Comparison of ENCODE assay signal across 8 mouse cellular contexts in genomic region chr10:78068541-78068940, GRCm38 (mm10). TPM values are rescaled to one million over a fixed set of nuclear protein-coding genes. Genes with fewer than 3 reads are reported as not detected.
DNase-seq lines count a peak whose midpoint lies in the region; ATAC-seq and TF ChIP-seq lines count a peak whose summit lies in the region.

No protein-coding gene starts in this region.

- peak overlapping the region; percentile 74; the same call in 1 of the 2 replicates for H3K9ac ChIP-seq in embryonic facial prominence, embryonic 14.5 days (ENCODE audit: low read depth, low read length)
- peak overlapping the region; percentile 28; the same call in 1 of the 2 replicates for H3K9ac ChIP-seq in intestine, embryonic 15.5 days
- no peak overlapping the region for H3K9ac ChIP-seq in neural tube, embryonic 14.5 days (replicated peaks; ENCODE audit: low read depth, low read length)

- no peaks in the 10 kb centered on the region for H3K9me3 ChIP-seq in embryonic facial prominence, embryonic 14.5 days (ENCODE audit: control insufficient read depth, low read length)
- H3K9me3 ChIP-seq in intestine, embryonic 15.5 days: no peaks in the 10 kb centered on the region
- H3K9me3 ChIP-seq in neural tube, embryonic 14.5 days (ENCODE audit: control insufficient read depth, low read length): no peaks in the 10 kb centered on the region

- peak overlapping the region; percentile 98 for H3K4me2 ChIP-seq in embryonic facial prominence, embryonic 14.5 days (ENCODE audit: low read depth, low read length)
- peak overlapping the region; percentile 98 for H3K4me2 ChIP-seq in intestine, embryonic 15.5 days (replicated peaks)
- H3K4me2 ChIP-seq in neural tube, embryonic 14.5 days (ENCODE audit: low read depth, low read length): peak overlapping the region; percentile 97

- H3K4me3 ChIP-seq in left cerebral cortex, adult 2 months: peak overlapping the region; percentile 47
- peak overlapping the region; percentile 61 for H3K4me3 ChIP-seq in embryonic facial prominence, embryonic 14.5 days (ENCODE audit: low read depth, low read length)
- H3K4me3 ChIP-seq in intestine, embryonic 15.5 days (replicated peaks): peak overlapping the region; percentile 70
- peak overlapping the region; percentile 43; the same call in 1 of the 2 replicates for H3K4me3 ChIP-seq in neural tube, embryonic 14.5 days (ENCODE audit: low read depth, low read length)

- H3K27ac ChIP-seq in left cerebral cortex, adult 2 months: no peak overlapping the region
- H3K27ac ChIP-seq in embryonic facial prominence, embryonic 14.5 days (replicated peaks; ENCODE audit: low read depth, low read length): no peak overlapping the region
- H3K27ac ChIP-seq in intestine, embryonic 15.5 days: no peak overlapping the region
- no peak overlapping the region for H3K27ac ChIP-seq in neural tube, embryonic 14.5 days (ENCODE audit: low read depth, low read length)

- intact Hi-C loops in left cerebral cortex, adult 2 months (cut with DNase I): no loop called here
- intact Hi-C loops in left cerebral cortex, postnatal 14 days (cut with DNase I): no loop called here

- no peak for TF ChIP-seq CTCF in left cerebral cortex, adult 2 months (IDR thresholded peaks at IDR 0.05)

- no peak for DNase-seq in left cerebral cortex, adult 2 months (ENCODE audit: extremely low spot score in 1 of 2, low spot score in 2 of 2)
- no peak for DNase-seq in left cerebral cortex, postnatal 14 days (ENCODE audit: low spot score in 2 of 2)
- DNase-seq in embryonic facial prominence, embryonic 14.5 days (ENCODE audit: low spot score): no peak
- no peak for DNase-seq in thymus, postnatal 4 days
- no peak for DNase-seq in cerebellum, adult 9-10 months

- ATAC-seq in embryonic facial prominence, embryonic 14.5 days (ENCODE audit: low read depth): no peak
- 0 out of 2 replicates have a peak, but pooled peaks have one; percentile 4 for ATAC-seq in intestine, embryonic 15.5 days
- no peak for ATAC-seq in neural tube, embryonic 14.5 days (ENCODE audit: low read depth)
- no peak for ATAC-seq in activated CD4-positive, CD25-positive, alpha-beta regulatory T cell, adult 4 months

- H3K4me1 ChIP-seq in embryonic facial prominence, embryonic 14.5 days (ENCODE audit: control insufficient read depth, insufficient read depth, low read length): 0 out of 2 replicates have a peak, but pooled peaks cover 4% of the 10 kb centered on the region
- H3K4me1 ChIP-seq in intestine, embryonic 15.5 days (replicated peaks): peaks cover 12% of the 10 kb centered on the region
- no peaks in the 10 kb centered on the region for H3K4me1 ChIP-seq in neural tube, embryonic 14.5 days (ENCODE audit: control insufficient read depth, insufficient read depth, low read length)

- WGBS in embryonic facial prominence, embryonic 14.5 days: 27% methylated on average over 11 of the region's 11 CpGs
- WGBS in intestine, embryonic 15.5 days: 14% methylated on average over 11 of the region's 11 CpGs
- WGBS in neural tube, embryonic 14.5 days: 31% methylated on average over 11 of the region's 11 CpGs

- peaks cover 10% of the 10 kb centered on the region for H3K27me3 ChIP-seq in embryonic facial prominence, embryonic 14.5 days (replicated peaks; ENCODE audit: control insufficient read depth, insufficient read depth, low read length)
- peaks cover 8% of the 10 kb centered on the region; the same call in 1 of the 2 replicates for H3K27me3 ChIP-seq in intestine, embryonic 15.5 days (replicated peaks)
- peaks cover 5% of the 10 kb centered on the region; the same call in 1 of the 2 replicates for H3K27me3 ChIP-seq in neural tube, embryonic 14.5 days (ENCODE audit: control insufficient read depth, insufficient read depth, low read length)

- no peaks in the 10 kb centered on the region for H3K36me3 ChIP-seq in embryonic facial prominence, embryonic 14.5 days (ENCODE audit: control insufficient read depth, insufficient read depth, low read length)
- H3K36me3 ChIP-seq in intestine, embryonic 15.5 days: no peaks in the 10 kb centered on the region
- H3K36me3 ChIP-seq in neural tube, embryonic 14.5 days (ENCODE audit: control insufficient read depth, insufficient read depth, low read length): no peaks in the 10 kb centered on the region

RNA-seq across cellular contexts. Expression of gene Icosl, which starts 0.6 kb away (rescaled TPM):
- 1 to 10 TPM; 3.5 to 3.6 TPM for total RNA-seq in left cerebral cortex, adult 2 months (2021)
- total RNA-seq in left cerebral cortex, postnatal 14 days (2021): 1 to 10 TPM; 1.4 to 1.9 TPM
- 4.9 and 5.5 TPM in 2 replicates for polyA plus RNA-seq in embryonic facial prominence, embryonic 14.5 days (2014; fragmentation: Nextera tagmentation; extraction: Ambion mirVana)
- 4.7 and 4.8 TPM in 2 replicates for polyA plus RNA-seq in intestine, embryonic 15.5 days (2015; fragmentation: Nextera tagmentation; extraction: Ambion mirVana)
- 0.56 and 1.1 TPM in 2 replicates for polyA plus RNA-seq in neural tube, embryonic 14.5 days (2014; fragmentation: Nextera tagmentation; extraction: Ambion mirVana)
- 1 to 10 TPM; 5.5 to 9.3 TPM for polyA plus RNA-seq in activated CD4-positive, CD25-positive, alpha-beta regulatory T cell, adult 4 months (2017; shearing (Covaris generic))

RNA-seq across cellular contexts. Expression of gene Aire, which starts 25.1 kb away (rescaled TPM):
- total RNA-seq in left cerebral cortex, adult 2 months (2021): under 1 TPM in 1 of 2 experiments, not detected in 1; 0.56 TPM
- under 1 TPM in 1 of 2 experiments, not detected in 1; 0.27 TPM for total RNA-seq in left cerebral cortex, postnatal 14 days (2021)
- polyA plus RNA-seq in embryonic facial prominence, embryonic 14.5 days (2014; fragmentation: Nextera tagmentation; extraction: Ambion mirVana): 0.24 TPM in 1 of 2 replicates, not detected in the other
- polyA plus RNA-seq in intestine, embryonic 15.5 days (2015; fragmentation: Nextera tagmentation; extraction: Ambion mirVana): 0.15 and 0.28 TPM in 2 replicates
- 0.21 TPM in 2 replicates for polyA plus RNA-seq in neural tube, embryonic 14.5 days (2014; fragmentation: Nextera tagmentation; extraction: Ambion mirVana)
- under 1 TPM in 1 of 2 experiments, not detected in 1; 0.44 TPM for polyA plus RNA-seq in activated CD4-positive, CD25-positive, alpha-beta regulatory T cell, adult 4 months (2017; shearing (Covaris generic))

RNA-seq across cellular contexts. Expression of gene Dnmt3l, which starts 26.8 kb away (rescaled TPM):
- under 1 TPM in 1 of 2 experiments, not detected in 1; 0.54 TPM for total RNA-seq in left cerebral cortex, adult 2 months (2021)
- under 1 TPM in 1 of 2 experiments, not detected in 1; 0.33 TPM for total RNA-seq in left cerebral cortex, postnatal 14 days (2021)
- 0.25 TPM in 1 of 2 replicates, not detected in the other for polyA plus RNA-seq in embryonic facial prominence, embryonic 14.5 days (2014; fragmentation: Nextera tagmentation; extraction: Ambion mirVana)
- 0.11 and 0.31 TPM in 2 replicates for polyA plus RNA-seq in intestine, embryonic 15.5 days (2015; fragmentation: Nextera tagmentation; extraction: Ambion mirVana)
- polyA plus RNA-seq in neural tube, embryonic 14.5 days (2014; fragmentation: Nextera tagmentation; extraction: Ambion mirVana): not detected in 2 replicates
- polyA plus RNA-seq in activated CD4-positive, CD25-positive, alpha-beta regulatory T cell, adult 4 months (2017; shearing (Covaris generic)): not detected

RNA-seq across cellular contexts. Expression of gene Pfkl, which starts 58.7 kb away (rescaled TPM):
- 100 to 1,000 TPM; 141 to 149 TPM for total RNA-seq in left cerebral cortex, adult 2 months (2021)
- total RNA-seq in left cerebral cortex, postnatal 14 days (2021): 100 to 1,000 TPM; 117 to 120 TPM
- polyA plus RNA-seq in embryonic facial prominence, embryonic 14.5 days (2014; fragmentation: Nextera tagmentation; extraction: Ambion mirVana): 87.0 and 114 TPM in 2 replicates
- polyA plus RNA-seq in intestine, embryonic 15.5 days (2015; fragmentation: Nextera tagmentation; extraction: Ambion mirVana): 252 and 254 TPM in 2 replicates
- polyA plus RNA-seq in neural tube, embryonic 14.5 days (2014; fragmentation: Nextera tagmentation; extraction: Ambion mirVana): 83.2 and 93.9 TPM in 2 replicates
- 10 to 100 TPM; 40.4 to 82.9 TPM for polyA plus RNA-seq in activated CD4-positive, CD25-positive, alpha-beta regulatory T cell, adult 4 months (2017; shearing (Covaris generic))
